Mouse (Mus musculus): ENCODE data around the gene Crybb1. TPM values are rescaled to one million over a fixed set of nuclear protein-coding genes. Genes with fewer than 3 reads are reported as not detected.

Crybb1 gene
- total RNA-seq, 2 experiments from 2014 or later, result 1.4 to 2.2 TPM

- DNase-seq, result no peak
Observed at GRCm38 (mm10) chr5:112237866-112238570, 17.6 kb upstream of the Crybb1 start.

DNA sequence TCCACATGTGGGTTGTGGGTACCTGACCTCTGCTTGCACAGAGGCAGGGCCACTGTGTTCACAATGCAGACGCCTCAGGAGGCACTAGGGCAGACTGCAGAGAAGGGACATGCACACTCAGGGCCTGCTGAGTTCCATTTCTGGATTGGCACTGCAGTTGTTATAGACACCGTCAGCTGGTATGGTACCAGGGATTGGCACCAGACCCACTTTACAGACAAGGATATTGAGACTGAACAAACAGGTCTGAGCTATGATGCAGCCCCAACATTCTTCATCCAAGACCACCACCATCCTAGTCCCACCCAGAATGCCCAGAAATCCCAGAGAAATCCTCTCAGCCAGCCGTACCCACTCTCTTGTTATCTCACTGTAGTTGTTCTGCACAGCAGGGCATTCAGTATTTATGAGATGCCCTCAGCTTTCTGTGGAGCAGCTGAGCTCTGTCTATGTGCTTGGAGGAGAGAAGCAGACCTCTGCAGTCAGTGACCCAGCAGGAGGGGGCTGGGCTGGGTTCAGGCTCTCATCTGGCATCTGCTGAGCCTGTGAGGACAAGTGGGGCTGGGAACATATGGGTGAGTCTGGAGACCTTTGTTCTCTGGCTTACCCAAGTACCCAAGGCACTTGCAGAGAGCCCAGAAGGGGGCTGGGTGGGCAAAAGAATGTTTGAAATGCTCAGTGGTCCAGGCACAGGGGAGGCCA lies 16.7 kb upstream of the Crybb1 start:
- DNase-seq, result no peak

- DNase-seq, result peak; percentile 95
Observed at GRCm38 (mm10) chr5:112240761-112241160, 14.9 kb upstream of the Crybb1 start.

DNA sequence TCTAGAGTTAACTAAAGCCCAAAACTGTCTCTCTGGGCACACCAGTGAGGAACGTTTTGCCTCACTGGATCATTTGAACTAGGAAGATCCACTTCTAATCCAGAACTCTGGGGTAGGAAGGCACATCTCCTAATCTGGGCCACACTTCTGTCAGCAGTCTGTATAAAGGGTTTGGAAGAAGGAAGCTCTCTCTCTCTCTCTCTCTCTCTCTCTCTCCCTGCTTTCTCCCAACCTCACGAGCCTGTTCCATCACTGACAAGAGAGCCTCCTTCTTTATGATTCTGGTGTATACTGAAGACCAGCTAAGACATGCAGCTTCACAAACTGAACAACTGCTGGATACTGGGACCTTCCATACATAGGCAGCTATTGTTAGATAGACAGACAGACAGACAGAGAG lies 13.8 kb upstream of the Crybb1 start:
- no peak for DNase-seq

DNA sequence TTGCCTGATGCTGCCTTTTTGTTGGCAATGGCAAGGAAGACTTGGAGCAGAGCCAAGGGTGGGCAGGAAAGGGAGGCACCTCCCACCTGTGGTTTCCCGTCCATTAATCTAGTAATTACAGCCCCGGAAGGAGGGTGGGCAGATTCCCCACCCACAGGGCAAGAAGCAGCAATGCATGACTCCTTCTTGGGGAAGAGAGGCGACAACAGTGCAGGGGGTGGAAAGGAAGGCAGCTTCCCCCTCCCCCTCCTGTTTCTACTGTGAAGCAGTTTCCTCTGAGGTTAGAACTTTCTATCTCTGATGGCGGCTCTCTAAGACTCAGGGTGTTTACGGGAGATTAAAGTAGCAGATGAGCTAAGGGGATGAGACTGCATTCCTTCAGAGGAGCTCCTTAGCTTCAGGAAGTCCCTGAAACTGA lies 13.2 kb upstream of the Crybb1 start:
- peak; percentile 62 for DNase-seq

GRCm38 (mm10) chr5:112243041-112243440 lies 12.6 kb upstream of the Crybb1 start:
- no peak for DNase-seq

GRCm38 (mm10) chr5:112243539-112244274 lies 11.9 kb upstream of the Crybb1 start:
- no peak for DNase-seq

DNA sequence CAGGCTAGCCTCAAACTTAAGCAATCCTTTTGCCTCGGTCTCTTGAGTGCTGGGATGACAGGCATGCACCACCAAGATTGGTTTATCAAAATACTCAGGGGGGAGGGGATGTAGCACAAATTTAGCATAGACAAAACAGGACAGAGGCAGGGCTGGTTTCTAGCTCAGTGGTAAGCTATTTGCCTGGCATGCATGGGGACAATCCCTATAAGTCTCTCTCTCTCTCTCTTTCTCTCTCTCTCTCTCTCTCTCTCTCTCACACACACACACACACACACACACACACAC lies 11.4 kb upstream of the Crybb1 start:
- DNase-seq, result no peak

DNA sequence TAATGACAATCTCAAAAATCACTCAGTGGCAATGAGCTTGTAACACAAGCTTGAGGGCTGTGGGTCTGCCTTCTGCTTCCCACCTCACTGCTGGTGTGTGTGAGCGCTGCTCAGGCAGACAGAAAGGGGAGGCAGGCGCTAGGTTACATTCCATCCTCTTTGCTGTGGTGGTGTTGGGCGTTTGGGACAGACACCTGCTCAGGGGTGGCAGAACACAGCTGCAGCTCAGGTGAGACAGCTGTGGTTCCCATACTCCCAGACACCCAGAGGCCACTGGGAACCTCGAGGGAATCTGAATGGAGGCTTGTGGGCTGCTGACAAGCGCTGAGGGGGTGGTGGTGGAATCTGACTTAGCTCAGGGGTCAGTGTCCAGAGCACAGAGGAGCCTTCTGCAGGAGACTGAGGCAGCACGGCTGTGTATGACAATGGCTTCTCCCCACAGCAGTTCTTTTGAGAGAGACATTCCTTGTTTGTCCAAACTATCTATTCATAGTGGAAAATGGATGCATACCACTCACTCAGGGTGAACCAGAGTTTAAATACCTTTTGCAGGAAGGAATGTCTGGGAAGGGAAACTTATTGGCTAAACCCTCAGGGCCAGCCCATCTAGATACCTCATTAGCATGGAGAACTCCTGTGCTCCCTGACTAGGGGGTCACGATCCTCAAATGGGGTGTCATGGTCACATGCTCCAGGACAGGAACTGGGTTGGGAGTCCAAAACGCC lies 10.6 kb upstream of the Crybb1 start:
- DNase-seq, result no peak

- no peak for DNase-seq
Observed at GRCm38 (mm10) chr5:112247399-112247798, 8.2 kb upstream of the Crybb1 start.

DNA sequence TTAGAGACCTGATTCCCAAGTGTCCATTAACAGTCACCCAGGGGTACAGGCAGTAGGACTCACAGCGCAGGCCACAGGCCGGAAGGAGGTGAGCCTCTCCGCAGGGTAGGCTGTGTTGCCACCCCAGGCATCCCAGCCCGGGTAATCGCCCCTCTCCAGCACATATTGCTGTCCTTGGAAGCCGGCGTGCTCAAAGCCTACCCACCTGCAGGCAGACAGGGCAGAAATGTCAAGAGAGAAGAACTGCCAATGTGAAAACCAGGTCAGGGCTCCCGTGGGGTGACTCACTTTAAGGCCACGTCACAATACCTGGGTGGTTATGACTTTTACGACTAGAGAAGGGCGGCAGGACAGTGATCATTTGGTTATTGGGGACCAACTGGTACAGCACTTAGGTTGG lies 6.5 kb upstream of the Crybb1 start:
- peak; percentile 57 for DNase-seq

- DNase-seq, result peak; percentile 73
Observed at GRCm38 (mm10) chr5:112252400-112252799, 3.2 kb upstream of the Crybb1 start, which contains the start of gene Cryba4. TSS of gene Cryba4 (minus strand) at chr5:112252518.

DNA sequence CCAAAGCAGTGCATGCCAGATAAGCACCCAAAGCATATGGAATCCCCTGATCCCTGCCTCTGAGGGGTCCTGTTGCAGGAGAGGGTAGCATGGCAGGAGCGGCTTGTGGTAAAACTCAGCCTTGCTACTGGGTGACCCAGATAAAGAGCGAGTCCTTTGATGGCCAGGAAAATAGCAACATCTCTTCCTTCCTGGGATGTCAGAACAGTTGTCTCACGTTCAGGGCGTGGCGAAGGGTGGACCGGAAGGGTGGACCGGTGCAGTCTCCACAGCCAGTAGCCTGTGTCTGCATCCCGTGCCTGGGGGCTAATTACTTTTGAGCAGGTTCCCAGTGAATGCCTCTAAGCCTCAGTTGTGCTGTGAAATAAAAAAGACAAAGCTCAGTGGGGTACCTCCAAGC lies 2.4 kb upstream of the Crybb1 start:
- DNase-seq, result peak; percentile 58

DNA sequence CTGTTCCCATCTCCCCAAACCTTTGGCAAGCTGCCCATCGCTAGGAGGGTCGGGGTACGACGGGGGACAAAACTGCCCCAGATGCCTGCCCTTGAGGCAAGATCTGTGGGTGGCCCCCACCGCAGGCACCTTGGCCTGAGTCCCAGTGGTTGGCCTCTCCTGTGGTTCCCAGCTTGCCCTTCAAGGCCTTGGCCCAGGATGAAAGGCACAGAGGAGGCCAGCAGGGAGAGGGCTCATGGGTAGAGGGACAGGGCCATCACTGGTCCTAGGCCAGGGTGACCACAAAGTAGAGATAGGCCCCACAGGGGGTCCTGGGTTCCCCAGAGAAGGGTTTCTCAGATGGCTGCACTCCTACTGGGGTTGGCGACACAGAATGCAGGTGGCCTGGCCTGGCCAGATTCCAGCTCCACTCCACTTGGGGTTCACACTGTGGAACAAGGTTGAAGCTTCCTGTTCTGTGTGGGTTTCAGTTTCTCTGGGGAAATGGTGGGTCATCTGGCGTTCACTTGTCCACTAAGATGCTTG lies 1.3 kb upstream of the Crybb1 start:
- peak; percentile 95 for DNase-seq

DNA sequence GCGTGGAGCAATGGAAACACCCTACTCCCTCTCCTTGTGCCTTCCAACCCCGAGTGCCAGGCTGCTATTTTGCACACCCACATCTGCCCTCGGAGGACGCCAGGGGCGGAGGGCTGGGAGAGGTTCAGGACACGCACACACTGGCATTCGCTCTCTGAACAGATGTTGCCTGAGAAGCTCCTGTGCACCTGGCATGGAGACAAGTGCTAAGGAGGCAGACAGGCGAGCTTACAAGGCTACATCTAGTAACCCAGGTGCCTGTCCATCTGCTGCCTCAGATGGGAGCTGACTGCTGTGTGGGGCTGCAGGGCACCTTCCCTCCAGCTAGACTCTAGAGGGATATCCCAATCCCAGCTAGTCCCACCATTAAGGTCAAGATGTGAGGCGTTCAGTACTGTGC lies 842 bp downstream of the Crybb1 start:
- no peak for DNase-seq

DNA sequence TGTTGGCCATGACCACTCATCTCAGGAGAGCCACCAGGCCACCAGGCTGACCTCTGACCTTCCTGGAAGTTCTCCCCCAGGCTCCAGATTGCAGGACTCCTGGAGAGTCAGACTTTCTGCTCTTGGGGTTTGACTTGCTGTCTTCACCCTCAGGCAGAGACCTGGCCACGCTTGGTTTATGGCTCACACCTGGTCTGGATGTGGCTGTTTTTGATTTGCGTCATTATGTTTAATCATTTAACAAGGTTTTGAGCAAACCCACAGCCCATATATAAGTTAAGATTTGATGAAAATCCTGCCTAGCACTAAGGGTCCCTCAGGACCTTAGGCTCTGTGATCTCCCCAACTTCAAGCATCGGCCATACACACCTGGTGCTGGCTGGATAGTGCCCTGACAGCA lies 2.3 kb downstream of the Crybb1 start:
- no peak for DNase-seq

- no peak for DNase-seq
Observed at GRCm38 (mm10) chr5:112259862-112260650, 4.4 kb downstream of the Crybb1 start.

DNA sequence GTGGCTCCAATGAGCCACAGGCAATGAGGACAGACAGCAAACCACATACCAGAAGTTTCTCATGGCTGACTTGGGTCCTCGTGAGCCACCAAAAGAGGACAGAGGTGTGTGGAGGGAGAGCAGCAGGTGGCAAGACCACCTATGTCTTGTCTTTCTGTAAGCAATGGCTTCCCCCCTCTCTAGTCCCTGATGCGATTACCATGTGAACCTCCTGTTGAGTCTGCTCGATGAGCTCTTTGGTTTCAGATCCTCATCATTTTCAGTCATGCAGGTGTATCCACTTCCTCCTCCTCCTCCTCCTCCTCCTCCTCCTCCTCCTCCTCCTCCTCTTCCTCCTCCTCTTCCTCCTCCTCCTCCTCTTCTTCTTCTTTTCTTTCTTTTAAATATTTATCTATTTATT lies 5.2 kb downstream of the Crybb1 start:
- no peak for DNase-seq

GRCm38 (mm10) chr5:112264099-112264498 lies 8.5 kb downstream of the Crybb1 start:
- no peak for DNase-seq

DNA sequence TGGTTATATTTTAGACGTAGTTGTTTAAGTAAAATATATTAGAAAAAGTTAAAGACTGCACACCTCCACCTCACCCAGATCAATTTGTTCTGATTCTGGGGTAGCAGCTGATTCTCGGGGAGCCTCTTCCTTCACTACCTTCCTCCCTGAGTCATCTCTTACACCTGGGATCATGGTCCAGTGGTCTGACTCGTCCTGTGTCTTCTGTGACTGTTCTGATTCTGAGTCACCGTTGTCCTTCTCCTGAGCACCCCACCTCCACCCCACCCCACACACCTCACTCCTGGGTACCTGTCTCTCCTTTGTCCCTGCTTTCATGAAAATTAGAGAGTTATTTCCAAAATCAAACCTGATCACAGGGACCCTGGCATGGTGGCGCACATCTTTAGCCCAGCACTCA lies 9.5 kb downstream of the Crybb1 start:
- no peak for DNase-seq

DNA sequence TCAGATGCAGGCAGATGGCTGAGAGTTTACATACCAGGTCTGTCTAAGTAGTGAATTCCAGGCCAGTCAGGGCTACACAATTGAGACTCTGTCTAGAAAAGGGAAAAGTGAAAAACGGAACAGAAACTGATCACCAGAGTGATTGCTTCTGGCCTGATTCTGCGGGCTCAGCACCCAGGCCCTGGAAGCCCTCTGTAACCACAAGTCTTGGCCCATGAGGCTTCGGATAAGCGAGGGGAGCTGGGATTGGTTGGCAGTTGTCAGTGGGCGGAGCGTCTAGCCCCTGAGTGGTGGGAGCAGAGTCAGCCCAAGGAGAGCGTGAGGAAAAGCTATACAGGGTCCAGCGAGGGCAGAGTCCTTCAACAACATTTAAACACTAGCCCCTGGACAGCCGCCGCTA lies 9.9 kb downstream of the Crybb1 start:
- DNase-seq, result no peak

Data from adrenal gland, postnatal 10 days (tissue).